Mouse (Mus musculus) kidney, embryonic 14.5 days (tissue): Measurements from ENCODE around the gene Gm44790. TPM values are rescaled to one million over a fixed set of nuclear protein-coding genes. Genes with fewer than 3 reads are reported as not detected.
"Not testable (repeated sequence)": the region's sequence is repeated elsewhere in the genome, so short reads cannot be mapped to it uniquely, and the experiment has no call there.

Source experiments
- ATAC-seq: fragments of 200-750 bp; cut with Nextera tagmentation; 2 replicates; pipeline ENCODE4 v1.8.0; 2017; ENCODE audit warnings: moderate number of reproducible peaks, mild to moderate bottlenecking, moderate TSS enrichment, moderate library complexity; ENCODE audit not compliant: low FRiP score, low TSS enrichment
- H3K27ac ChIP-seq: fragments of 300-500 bp; sonication (generic); 2 replicates; pipeline ENCODE4 v1.5.1; 2014; ENCODE audit warnings: low read depth, mild to moderate bottlenecking, low read length, moderate library complexity, mixed read lengths
- H3K27me3 ChIP-seq: fragments of 300-500 bp; sonication (generic); 2 replicates; pipeline ENCODE4 v1.6.1; 2014; ENCODE audit warnings: mild to moderate bottlenecking, low read length; ENCODE audit not compliant: control insufficient read depth, insufficient read depth
- H3K36me3 ChIP-seq: fragments of 300-500 bp; sonication (generic); 2 replicates; pipeline ENCODE4 v1.6.1; 2014; ENCODE audit warnings: low read length, mixed read lengths; ENCODE audit not compliant: control insufficient read depth, insufficient read depth
- H3K4me1 ChIP-seq: fragments of 300-500 bp; sonication (generic); 2 replicates; pipeline ENCODE4 v1.6.1; 2014; ENCODE audit warnings: low read length, mixed read lengths; ENCODE audit not compliant: control insufficient read depth, insufficient read depth
- H3K4me2 ChIP-seq: fragments of 300-500 bp; sonication (generic); replicated peaks from 2 replicates; pipeline ENCODE4 v1.6.1; 2014; ENCODE audit warnings: low read depth, mild to moderate bottlenecking, low read length
- H3K4me3 ChIP-seq: fragments of 300-500 bp; sonication (generic); 2 replicates; pipeline ENCODE4 v1.5.1; 2014; ENCODE audit warnings: mild to moderate bottlenecking, low read length
- H3K9ac ChIP-seq: fragments of 300-500 bp; sonication (generic); 2 replicates; pipeline ENCODE4 v1.6.1; 2014; ENCODE audit warnings: low read depth, mild to moderate bottlenecking, low read length, moderate library complexity
- H3K9me3 ChIP-seq: fragments of 300-500 bp; sonication (generic); 2 replicates; pipeline ENCODE4 v1.6.1; 2016; ENCODE audit warnings: low read length; ENCODE audit not compliant: control insufficient read depth
- WGBS: fragments of 180-500 bp; shearing (Covaris S2); extraction: QIAGEN DNeasy Blood & Tissue Kit; methylation state at CpG from one replicate; pipeline ENCODE4 v1.1.7; 2014; 5-methylcytosine and 5-hydroxymethylcytosine counted together
- polyA plus RNA-seq: library from polyadenylated mRNA; unstranded; fragments of >200 nt; fragmentation: Nextera tagmentation; extraction: Ambion mirVana; gene quantifications from 2 replicates; pipeline ENCODE4 v1.2.1, GENCODE M21; 2014

The Gm44790 gene
- polyA plus RNA-seq = not detected in 2 replicates

DNA sequence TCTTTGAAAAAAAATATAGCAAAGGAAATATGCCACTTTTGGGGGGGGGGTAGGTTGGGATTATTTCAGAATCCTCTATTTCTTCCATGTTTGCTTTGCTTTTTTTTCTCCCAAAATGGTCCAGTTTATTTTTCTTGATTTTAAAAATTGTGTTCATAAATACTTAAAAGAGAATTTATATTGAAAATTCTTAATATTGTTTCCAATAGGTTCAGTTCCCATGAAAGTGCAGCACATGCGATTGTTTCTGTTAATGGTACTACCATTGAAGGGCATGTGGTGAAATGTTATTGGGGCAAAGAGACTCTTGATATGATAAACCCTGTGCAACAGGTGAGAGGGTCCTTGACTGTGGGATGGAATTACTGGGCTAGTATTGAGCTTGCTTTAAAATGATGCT lies at the start of gene Gm44790:
Gene Gm44790, plus strand, starts transcription at position 301 of the 400 bp plus-strand sequence.
- Histone ChIP-seq H3K4me1 (no peaks in the 10 kb centered on the region), H3K36me3 (peaks cover 84% of the 10 kb centered on the region), H3K9me3 (no peaks in the 10 kb centered on the region), H3K27me3 (no peaks in the 10 kb centered on the region), H3K4me3 (no peak within 1 kb of the TSS), H3K4me2 (no peak within 1 kb of the TSS), H3K27ac (no peak within 1 kb of the TSS), H3K9ac (no peak within 1 kb of the TSS)
- WGBS = 91% methylated on average over 1 of the region's 1 CpGs
- ATAC-seq = no peak

DNA sequence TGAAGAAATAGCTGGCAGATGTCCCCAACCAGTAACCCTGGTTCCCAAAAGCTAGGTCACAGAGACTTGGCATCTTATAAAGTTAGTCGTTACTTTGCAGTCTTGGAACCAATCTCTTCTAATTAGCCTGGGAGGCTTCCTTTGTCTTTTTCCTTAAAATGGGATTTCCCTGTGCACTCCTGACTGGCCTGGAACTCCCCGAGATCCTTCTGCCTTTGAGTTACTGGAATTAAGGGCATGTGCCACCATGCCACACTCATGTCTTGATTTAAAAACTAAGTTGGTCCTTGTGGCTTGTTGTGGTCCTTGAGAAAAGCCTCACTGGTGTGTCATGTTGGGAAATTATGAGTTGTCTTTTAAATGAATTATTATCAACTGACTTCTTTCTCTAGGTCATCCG lies 48.1 kb upstream of the Gm44790 start:
- no peaks in the 10 kb centered on the region for H3K27me3 ChIP-seq
- peaks cover 46% of the 10 kb centered on the region for H3K36me3 ChIP-seq
- H3K27ac ChIP-seq = no peak overlapping the region
- no peaks in the 10 kb centered on the region for H3K4me1 ChIP-seq
- H3K9ac ChIP-seq = no peak overlapping the region
- H3K9me3 ChIP-seq = no peaks in the 10 kb centered on the region
- ATAC-seq = no peak
- 86% methylated on average over 3 of the region's 3 CpGs for WGBS
- no peak overlapping the region for H3K4me3 ChIP-seq
- H3K4me2 ChIP-seq = no peak overlapping the region

DNA sequence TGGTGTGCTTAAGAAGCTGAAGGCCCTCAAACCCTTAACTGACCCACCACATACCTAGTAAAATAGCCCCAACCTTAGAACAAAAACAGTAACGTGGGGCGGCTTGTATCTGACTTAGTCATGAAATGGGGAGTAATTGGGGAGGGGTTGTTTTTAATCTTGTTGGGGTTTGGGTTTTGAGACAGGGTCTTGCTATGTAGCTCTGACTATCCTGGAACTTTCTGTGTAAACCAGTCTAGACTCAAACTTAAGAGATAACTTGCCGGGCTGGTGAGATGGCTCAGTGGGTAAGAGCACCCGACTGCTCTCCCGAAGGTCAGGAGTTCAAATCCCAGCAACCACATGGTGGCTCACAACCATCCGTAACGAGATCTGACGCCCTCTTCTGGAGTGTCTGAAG lies 46.3 kb upstream of the Gm44790 start:
- H3K36me3 ChIP-seq = peaks cover 40% of the 10 kb centered on the region
- 86% methylated on average over 5 of the region's 8 CpGs for WGBS
- not testable (repeated sequence) for H3K27me3 ChIP-seq, H3K4me1 ChIP-seq, ATAC-seq, H3K27ac ChIP-seq, H3K9ac ChIP-seq, H3K4me2 ChIP-seq, H3K9me3 ChIP-seq, H3K4me3 ChIP-seq

DNA sequence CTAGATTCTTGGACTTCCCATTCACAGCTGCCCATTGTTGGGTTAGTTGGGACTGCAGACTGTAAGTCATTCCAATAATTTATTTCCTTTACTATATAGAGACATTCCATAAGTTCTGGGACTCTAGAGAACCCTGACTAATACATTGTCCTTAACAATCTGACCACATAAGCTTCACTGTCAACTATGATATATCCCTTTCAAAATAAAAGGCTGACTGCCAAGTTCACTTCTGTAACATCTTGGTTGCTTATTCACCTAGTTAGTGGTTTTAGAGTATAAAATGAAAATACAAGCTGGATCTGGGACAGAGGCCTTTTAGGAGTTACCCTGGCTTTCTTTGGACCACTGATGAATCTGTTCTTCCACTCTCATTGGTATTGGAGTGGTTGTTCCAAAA lies 43.9 kb upstream of the Gm44790 start:
- Histone ChIP-seq H3K4me1 (no peaks in the 10 kb centered on the region), H3K4me2 (no peak overlapping the region), H3K9me3 (no peaks in the 10 kb centered on the region), H3K27ac (no peak overlapping the region), H3K4me3 (no peak overlapping the region), H3K27me3 (no peaks in the 10 kb centered on the region), H3K9ac (no peak overlapping the region), H3K36me3 (peaks cover 38% of the 10 kb centered on the region)
- no peak for ATAC-seq

DNA sequence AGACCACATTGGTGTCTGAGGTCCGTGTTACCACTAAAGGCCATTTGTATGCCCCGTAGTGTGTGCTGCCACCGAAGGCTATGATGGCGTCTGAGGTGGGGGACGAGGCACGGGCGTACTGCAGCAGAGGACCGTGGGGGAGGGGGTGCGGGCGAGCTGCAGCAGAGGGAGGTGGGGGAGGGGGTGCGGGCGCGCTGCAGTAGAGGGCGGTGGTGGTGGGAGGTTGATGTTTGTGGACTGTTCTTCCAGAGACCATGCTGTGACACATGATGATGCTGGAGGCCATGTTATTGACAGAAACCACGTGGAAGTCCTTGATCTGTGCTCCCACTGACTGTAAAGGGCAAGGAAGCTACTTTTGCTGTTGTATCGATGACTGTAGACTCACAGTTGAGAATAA lies 43.1 kb upstream of the Gm44790 start:
- ATAC-seq = no peak
- Histone ChIP-seq H3K27me3 (no peaks in the 10 kb centered on the region), H3K4me2 (no peak overlapping the region), H3K36me3 (peaks cover 36% of the 10 kb centered on the region), H3K9me3 (no peaks in the 10 kb centered on the region), H3K27ac (no peak overlapping the region), H3K4me1 (no peaks in the 10 kb centered on the region), H3K4me3 (no peak overlapping the region), H3K9ac (no peak overlapping the region)
- WGBS = 42% methylated on average over 16 of the region's 16 CpGs

DNA sequence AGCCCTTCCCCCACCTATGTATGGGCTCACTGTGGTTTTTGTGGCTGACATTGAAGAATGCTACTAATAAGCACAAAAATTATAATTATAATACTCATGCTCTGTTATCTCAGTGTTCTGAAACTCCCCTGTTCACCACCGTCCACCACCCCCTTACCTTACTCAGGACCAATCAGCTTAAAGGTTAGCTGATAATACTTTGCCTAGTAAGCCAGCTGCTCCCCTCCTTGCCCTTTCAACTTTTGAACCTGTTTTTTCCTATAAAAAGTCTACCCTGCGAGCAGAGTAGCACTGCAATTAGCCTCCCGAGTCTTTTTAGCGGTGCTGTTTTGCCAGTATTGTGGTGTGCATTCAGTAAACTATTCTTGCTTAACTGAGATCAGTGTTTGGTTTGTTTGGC lies 41.8 kb upstream of the Gm44790 start:
- Histone ChIP-seq H3K27me3 (no peaks in the 10 kb centered on the region), H3K9me3 (no peaks in the 10 kb centered on the region), H3K4me2 (no peak overlapping the region), H3K4me3 (no peak overlapping the region), H3K9ac (no peak overlapping the region), H3K4me1 (no peaks in the 10 kb centered on the region), H3K27ac (no peak overlapping the region), H3K36me3 (peaks cover 35% of the 10 kb centered on the region)
- ATAC-seq = no peak
- 66% methylated on average over 4 of the region's 4 CpGs for WGBS

DNA sequence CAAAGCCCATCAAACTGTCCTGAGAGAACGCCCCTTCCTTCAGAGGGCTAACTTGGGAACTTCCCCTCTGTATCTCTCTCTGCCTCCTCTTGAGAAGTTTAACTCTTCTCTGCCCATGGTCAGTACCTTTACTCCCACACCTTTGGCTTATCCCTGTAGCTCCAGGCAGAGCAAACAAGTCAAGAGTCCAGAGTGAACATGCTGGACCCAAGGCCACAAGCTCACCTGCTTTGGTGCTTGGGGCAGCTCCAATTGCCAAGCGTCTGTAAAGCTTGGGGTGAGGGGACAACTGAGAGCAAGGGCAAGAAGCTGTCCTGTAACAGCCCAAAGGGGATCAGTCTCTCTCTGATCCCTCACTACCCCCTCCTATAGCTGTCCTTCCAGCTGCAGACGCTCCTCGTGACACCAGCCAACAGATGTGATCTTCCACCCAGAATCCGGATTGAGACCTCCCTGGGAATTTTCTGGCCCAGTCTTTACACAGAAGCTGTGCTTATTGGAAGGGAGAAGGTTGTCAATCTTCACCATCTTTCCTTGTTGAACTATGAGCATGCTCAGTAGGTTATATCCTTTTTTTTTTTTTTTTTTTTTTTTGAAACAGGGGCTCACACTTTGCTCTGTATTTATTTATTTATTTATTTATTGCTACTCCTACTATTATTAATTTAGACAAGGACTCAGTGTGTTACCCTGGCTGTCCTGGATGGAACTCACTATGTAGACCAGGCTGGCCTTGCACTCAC lies 40.9 kb upstream of the Gm44790 start:
- WGBS = 79% methylated on average over 5 of the region's 5 CpGs

DNA sequence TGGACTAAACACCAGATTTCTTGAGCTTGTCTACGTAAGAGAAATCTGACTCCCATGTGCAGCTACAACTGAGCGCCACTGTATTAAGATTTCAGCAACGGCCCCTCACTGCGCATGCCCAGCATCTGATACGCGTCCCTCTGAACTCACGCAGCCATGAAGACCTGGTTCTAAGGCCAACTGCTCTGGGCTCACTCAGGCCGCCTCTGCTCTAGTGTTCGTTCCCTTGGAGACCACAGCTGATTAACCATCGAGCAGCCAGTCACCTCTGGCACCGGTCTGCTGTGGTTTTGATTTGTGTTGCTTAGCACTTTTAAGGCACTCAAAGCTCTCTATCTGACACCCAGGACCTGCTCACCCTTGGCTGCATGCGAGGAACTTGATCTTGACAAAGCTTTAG lies 39.1 kb upstream of the Gm44790 start:
- H3K27me3 ChIP-seq = no peaks in the 10 kb centered on the region
- H3K4me1 ChIP-seq = no peaks in the 10 kb centered on the region
- H3K4me2 ChIP-seq = no peak overlapping the region; the same call in 1 of the 2 replicates
- peak; percentile 88 for ATAC-seq
- H3K9me3 ChIP-seq = no peaks in the 10 kb centered on the region
- peaks cover 58% of the 10 kb centered on the region for H3K36me3 ChIP-seq
- 40% methylated on average over 12 of the region's 12 CpGs for WGBS
- no peak overlapping the region for H3K4me3 ChIP-seq
- H3K27ac ChIP-seq = no peak overlapping the region; the same call in 1 of the 2 replicates
- H3K9ac ChIP-seq = no peak overlapping the region

More for the DNA sequence above, 40.9 kb upstream of the Gm44790 start:
- no peak overlapping the region for H3K4me3 ChIP-seq
- ATAC-seq = no peak
- H3K27ac ChIP-seq = no peak overlapping the region
- no peak overlapping the region for H3K9ac ChIP-seq
- no peak overlapping the region for H3K4me2 ChIP-seq
- no peaks in the 10 kb centered on the region for H3K27me3 ChIP-seq
- no peaks in the 10 kb centered on the region for H3K4me1 ChIP-seq
- peaks cover 41% of the 10 kb centered on the region for H3K36me3 ChIP-seq
- H3K9me3 ChIP-seq = no peaks in the 10 kb centered on the region

DNA sequence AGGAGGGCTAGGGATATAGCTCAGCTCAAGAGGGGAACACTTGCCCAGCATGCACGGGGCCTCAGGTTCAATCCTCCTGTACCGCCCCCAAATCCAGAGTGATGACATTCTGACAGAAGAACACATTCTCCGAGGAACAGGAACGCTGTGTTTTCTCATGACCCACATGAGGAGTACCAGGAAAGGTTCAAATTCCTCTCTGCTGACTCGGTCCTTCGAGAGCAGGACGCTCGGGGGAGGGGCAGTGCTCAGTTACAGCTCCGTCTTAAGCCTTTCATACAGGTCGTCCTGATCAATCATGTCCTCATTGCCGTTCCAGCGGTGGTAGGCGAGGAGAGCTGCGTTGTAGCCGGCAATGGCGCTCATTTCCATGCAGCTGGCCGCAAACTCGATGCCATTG lies 38.0 kb upstream of the Gm44790 start:
- ATAC-seq = no peak
- WGBS = 80% methylated on average over 18 of the region's 18 CpGs

More for the DNA sequence above, 38.0 kb upstream of the Gm44790 start:
- H3K9me3 ChIP-seq = no peaks in the 10 kb centered on the region
- no peaks in the 10 kb centered on the region for H3K4me1 ChIP-seq
- H3K4me2 ChIP-seq = no peak overlapping the region
- no peaks in the 10 kb centered on the region for H3K27me3 ChIP-seq
- H3K36me3 ChIP-seq = peaks cover 60% of the 10 kb centered on the region
- H3K9ac ChIP-seq = no peak overlapping the region
- H3K27ac ChIP-seq = no peak overlapping the region; the same call in 1 of the 2 replicates
- no peak overlapping the region for H3K4me3 ChIP-seq
